In the genomic region with DNA sequence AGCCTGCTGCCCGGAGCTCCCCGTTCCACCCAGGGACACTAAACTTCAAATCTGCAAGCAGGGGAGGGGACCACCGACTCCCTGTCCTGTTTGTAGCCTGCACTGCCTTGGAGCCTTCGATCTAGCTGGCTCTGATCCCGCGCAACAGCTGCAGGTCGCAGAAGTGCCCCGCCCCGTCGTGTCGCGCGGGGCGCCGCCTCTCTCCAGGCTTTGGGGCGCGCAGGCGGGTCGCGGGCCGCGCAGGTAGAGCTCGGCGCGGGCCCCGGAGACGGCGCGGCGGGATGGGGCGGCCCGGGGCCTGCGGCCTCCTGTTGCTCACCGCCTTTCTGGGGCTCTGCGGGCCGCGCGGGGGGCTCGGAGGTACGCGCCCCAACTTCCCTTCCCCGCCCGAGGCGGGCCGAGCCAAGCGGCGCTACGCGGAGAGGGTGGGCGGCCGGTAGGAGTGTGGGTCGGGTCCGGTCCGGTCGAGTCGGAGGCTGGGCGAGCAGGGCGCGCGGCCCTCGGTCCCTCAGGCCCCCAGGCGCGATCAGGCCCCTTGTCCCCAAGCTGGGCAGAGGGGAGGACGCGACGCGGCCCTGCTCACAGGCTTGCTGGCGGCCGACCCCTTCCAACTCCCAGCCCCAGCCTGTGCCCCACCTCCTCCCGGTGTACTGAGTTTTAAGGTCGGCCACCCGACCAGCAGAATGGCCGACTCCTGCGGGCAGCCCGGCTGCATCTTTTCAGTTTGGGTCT, we compare ENCODE assay signal across 8 mouse cellular contexts. TPM values are rescaled to one million over a fixed set of nuclear protein-coding genes. Genes with fewer than 3 reads are reported as not detected.
A peak's percentile ranks its signal among the peaks of the same experiment; 100 is the strongest.
DNase-seq lines count a peak whose midpoint lies in the region; ATAC-seq and TF ChIP-seq lines count a peak whose summit lies in the region.

Gene BC067074 (plus strand): TSS at position 185 of the 732 bp plus-strand sequence.

- peak within 1 kb of the TSS; percentile 79 for H3K9ac ChIP-seq in embryonic facial prominence, embryonic 12.5 days
- no peak within 1 kb of the TSS for H3K9ac ChIP-seq in liver, adult 2 months (ENCODE audit: low read depth, low read length)
- H3K9ac ChIP-seq in neural tube, embryonic 11.5 days (ENCODE audit: low read length): peak within 1 kb of the TSS; percentile 77

- peak; percentile 62 for DNase-seq in left cerebral cortex, postnatal 4 days
- no peak for DNase-seq in left cerebral cortex, postnatal 14 days (ENCODE audit: low spot score in 2 of 2)
- DNase-seq in hindbrain, embryonic 10.5 days (ENCODE audit: low spot score): peak; percentile 54
- DNase-seq in liver, adult 2 months (ENCODE audit: extremely low read depth, low read depth, low spot score): no peak
- peak; percentile 53 for DNase-seq in neural tube, embryonic 11.5 days (ENCODE audit: low spot score)
- DNase-seq in cerebellum, adult 2 months: no peak

- no peaks in the 10 kb centered on the region for H3K36me3 ChIP-seq in embryonic facial prominence, embryonic 12.5 days
- H3K36me3 ChIP-seq in hindbrain, embryonic 10.5 days: no peaks in the 10 kb centered on the region
- no peaks in the 10 kb centered on the region for H3K36me3 ChIP-seq in liver, adult 2 months (ENCODE audit: control insufficient read depth, insufficient read depth, low read length)
- no peaks in the 10 kb centered on the region for H3K36me3 ChIP-seq in neural tube, embryonic 11.5 days (ENCODE audit: control insufficient read depth, insufficient read depth, low read length)

- H3K4me2 ChIP-seq in embryonic facial prominence, embryonic 12.5 days (replicated peaks): peak within 1 kb of the TSS; percentile 76
- peak within 1 kb of the TSS; percentile 95 for H3K4me2 ChIP-seq in neural tube, embryonic 11.5 days (ENCODE audit: low read depth)

- H3K27me3 ChIP-seq in embryonic facial prominence, embryonic 12.5 days: 0 out of 2 replicates have a peak, but pooled peaks cover 6% of the 10 kb centered on the region
- peaks cover 41% of the 10 kb centered on the region for H3K27me3 ChIP-seq in hindbrain, embryonic 10.5 days (ENCODE audit: insufficient read depth, poor library complexity, severe bottlenecking)
- H3K27me3 ChIP-seq in liver, adult 2 months (ENCODE audit: control insufficient read depth, insufficient read depth, low read length): peaks cover 10% of the 10 kb centered on the region
- H3K27me3 ChIP-seq in neural tube, embryonic 11.5 days (ENCODE audit: control insufficient read depth, insufficient read depth, low read length): peaks cover 4% of the 10 kb centered on the region; the same call in 1 of the 2 replicates
- no peaks in the 10 kb centered on the region; the same call in 1 of the 2 replicates for H3K27me3 ChIP-seq in cerebellum, adult 2 months (ENCODE audit: control insufficient read depth, insufficient read depth, low read length)

- no peaks in the 10 kb centered on the region for H3K79me2 ChIP-seq in liver, adult 2 months (ENCODE audit: control insufficient read depth, insufficient read depth, low read length)

- TF ChIP-seq POLR2A in liver, adult 2 months (IDR thresholded peaks at IDR 0.05; ENCODE audit: extremely low read depth, insufficient read depth, low read length): no peak
- TF ChIP-seq POLR2A in cerebellum, adult 2 months (IDR thresholded peaks at IDR 0.05; ENCODE audit: borderline replicate concordance, insufficient read depth, low read length): no peak

- TF ChIP-seq CTCF in liver, adult 2 months (IDR thresholded peaks at IDR 0.05; ENCODE audit: low read depth, low read length): no peak
- no peak for TF ChIP-seq CTCF in cerebellum, adult 2 months (IDR thresholded peaks at IDR 0.05; ENCODE audit: borderline replicate concordance, insufficient read depth, low read depth, low read length)

- under 1% methylated on average over 69 of the region's 75 CpGs for WGBS in embryonic facial prominence, embryonic 12.5 days
- WGBS in hindbrain, embryonic 10.5 days: under 1% methylated on average over 75 of the region's 75 CpGs
- WGBS in liver, adult 2 months: 3% methylated on average over 65 of the region's 75 CpGs
- under 1% methylated on average over 66 of the region's 75 CpGs for WGBS in neural tube, embryonic 11.5 days
- WGBS in cerebellum, adult 2 months: 1% methylated on average over 71 of the region's 75 CpGs

- no peaks in the 10 kb centered on the region for H3K9me3 ChIP-seq in embryonic facial prominence, embryonic 12.5 days
- H3K9me3 ChIP-seq in hindbrain, embryonic 10.5 days: no peaks in the 10 kb centered on the region
- no peaks in the 10 kb centered on the region for H3K9me3 ChIP-seq in neural tube, embryonic 11.5 days (ENCODE audit: control insufficient read depth, low read length)

- peak within 1 kb of the TSS; percentile 64 for H3K4me3 ChIP-seq in embryonic facial prominence, embryonic 12.5 days
- H3K4me3 ChIP-seq in hindbrain, embryonic 10.5 days: peak within 1 kb of the TSS; percentile 78
- H3K4me3 ChIP-seq in liver, adult 2 months (ENCODE audit: insufficient read depth, low read depth, low read length): peak within 1 kb of the TSS; percentile 38; the same call in 1 of the 2 replicates
- peak within 1 kb of the TSS; percentile 65 for H3K4me3 ChIP-seq in neural tube, embryonic 11.5 days (ENCODE audit: low read depth, low read length)
- no peak within 1 kb of the TSS for H3K4me3 ChIP-seq in cerebellum, adult 2 months (replicated peaks; ENCODE audit: insufficient read depth, low read depth, low read length)

- intact Hi-C loops in left cerebral cortex, postnatal 4 days (cut with DNase I): no loop called here
- intact Hi-C loops in left cerebral cortex, postnatal 14 days (cut with DNase I): no loop called here

- peaks cover 10% of the 10 kb centered on the region for H3K4me1 ChIP-seq in embryonic facial prominence, embryonic 12.5 days
- H3K4me1 ChIP-seq in hindbrain, embryonic 10.5 days (replicated peaks): peaks cover 8% of the 10 kb centered on the region
- H3K4me1 ChIP-seq in liver, adult 2 months (ENCODE audit: control insufficient read depth, insufficient read depth, low read length): no peaks in the 10 kb centered on the region
- no peaks in the 10 kb centered on the region for H3K4me1 ChIP-seq in neural tube, embryonic 11.5 days (ENCODE audit: control insufficient read depth, insufficient read depth, low read length)
- no peaks in the 10 kb centered on the region for H3K4me1 ChIP-seq in cerebellum, adult 2 months (ENCODE audit: control insufficient read depth, insufficient read depth, low read length)

- H3K27ac ChIP-seq in embryonic facial prominence, embryonic 12.5 days: peak within 1 kb of the TSS; percentile 71; the same call in 1 of the 2 replicates
- H3K27ac ChIP-seq in hindbrain, embryonic 10.5 days: peak within 1 kb of the TSS; percentile 89
- no peak within 1 kb of the TSS for H3K27ac ChIP-seq in liver, adult 2 months (replicated peaks; ENCODE audit: insufficient read depth, low read depth, low read length)
- H3K27ac ChIP-seq in neural tube, embryonic 11.5 days (ENCODE audit: low read depth, low read length): no peak within 1 kb of the TSS
- no peak within 1 kb of the TSS for H3K27ac ChIP-seq in cerebellum, adult 2 months (ENCODE audit: insufficient read depth, low read length)

- peak; percentile 70 for ATAC-seq in embryonic facial prominence, embryonic 12.5 days (ENCODE audit: insufficient number of reproducible peaks, insufficient read depth, low FRiP score, low TSS enrichment)
- ATAC-seq in neural tube, embryonic 11.5 days (ENCODE audit: insufficient read depth, low FRiP score, low TSS enrichment): peak; percentile 76
- ATAC-seq in frontal cortex, adult (ENCODE audit: low TSS enrichment): no peak

RNA-seq across cellular contexts. Expression of gene BC067074, which starts in this region (rescaled TPM):
- total RNA-seq in left cerebral cortex, postnatal 4 days (2021): 1 to 10 TPM; 1.5 to 1.7 TPM
- total RNA-seq in left cerebral cortex, postnatal 14 days (2021): 1 to 10 TPM in 1 of 2 experiments, under 1 TPM in 1; 0.86 to 1.1 TPM
- polyA plus RNA-seq in embryonic facial prominence, embryonic 12.5 days (2016; fragmentation: Nextera tagmentation; extraction: Ambion mirVana): 7.1 and 8.3 TPM in 2 replicates
- 1.8 TPM in 2 replicates for polyA plus RNA-seq in hindbrain, embryonic 10.5 days (2016; fragmentation: Nextera tagmentation; extraction: Ambion mirVana)
- total RNA-seq in liver, adult 2 months (2014; rRNA removed): 0.07 and 0.09 TPM in 2 replicates
- not detected in 2 replicates for polyA plus RNA-seq in liver, adult 2 months (2012; rRNA removed)
- 2.1 and 2.9 TPM in 2 replicates for polyA plus RNA-seq in neural tube, embryonic 11.5 days (2014; fragmentation: Nextera tagmentation; extraction: Ambion mirVana)
- polyA plus RNA-seq in cerebellum, adult 2 months (2012; rRNA removed): 0.87 and 1.1 TPM in 2 replicates

Comparison
In these comparisons a context has a peak if more than half of its experiments do, and no peak if none do; other contexts are left out.
1. DNase-seq: peak in left cerebral cortex, postnatal 4 days (single experiment), hindbrain, embryonic 10.5 days (single experiment) and neural tube, embryonic 11.5 days (single experiment); none in left cerebral cortex, postnatal 14 days (0 of 2), liver, adult 2 months (single experiment) and cerebellum, adult 2 months (0 of 2).
2. H3K27ac ChIP-seq: peak in embryonic facial prominence, embryonic 12.5 days (single experiment) and hindbrain, embryonic 10.5 days (single experiment); none in liver, adult 2 months (single experiment), neural tube, embryonic 11.5 days (single experiment) and cerebellum, adult 2 months (single experiment).